Mouse (Mus musculus) CH12.LX (cell line): Measurements from ENCODE around the gene Ccdc134. TPM values are rescaled to one million over a fixed set of nuclear protein-coding genes. Genes with fewer than 3 reads are reported as not detected.

ENCODE experiments used
- DNase-seq: peaks from one replicate; pipeline ENCODE4 v3.0.0-alpha.2; 2013; ENCODE audit errors: extremely low read depth
- H3K27ac ChIP-seq: 2 replicates; pipeline ENCODE4 v1.5.1; 2012; ENCODE audit warnings: low read depth, mild to moderate bottlenecking, control low read depth, moderate library complexity; ENCODE audit not compliant: insufficient read depth
- H3K27me3 ChIP-seq: replicated peaks from 2 replicates; pipeline ENCODE3; 2012; ENCODE audit warnings: inconsistent platforms
- H3K36me3 ChIP-seq, 2 experiments: replicated peaks in 1 of 2; 2 replicates each; pipeline versions ENCODE3 to v1.6.1; 2012; ENCODE audit warnings: inconsistent platforms in 1 of 2, low read length in 1 of 2, mild to moderate bottlenecking in 1 of 2, mixed read lengths in 1 of 2, moderate library complexity in 1 of 2; ENCODE audit not compliant: control insufficient read depth in 1 of 2, insufficient read depth in 1 of 2
- H3K4me1 ChIP-seq, 2 experiments: 2 replicates each; pipeline ENCODE4 v1.6.1; 2012; ENCODE audit warnings: inconsistent platforms in 1 of 2, moderate library complexity in 1 of 2; ENCODE audit not compliant: insufficient read depth in 2 of 2, control insufficient read depth in 1 of 2
- H3K4me2 ChIP-seq: 2 replicates; pipeline ENCODE4 v1.6.1; 2012; ENCODE audit warnings: low read depth, mild to moderate bottlenecking, control low read depth; ENCODE audit not compliant: poor library complexity, insufficient read depth, severe bottlenecking
- H3K4me3 ChIP-seq, 3 experiments: fragments of 150-350 bp in 1 of 3; sonication (generic) in 1 of 3; replicated peaks in 1 of 3; 2 replicates each; pipeline versions ENCODE3 to v1.5.1; 2011 to 2012; ENCODE audit warnings: low read depth in 2 of 3, low read length in 2 of 3, mild to moderate bottlenecking in 2 of 3, moderate library complexity in 2 of 3, control low read depth in 1 of 3, improper control_type of control experiment in 1 of 3, inconsistent platforms in 1 of 3, mixed read lengths in 1 of 3; ENCODE audit not compliant: poor library complexity in 1 of 3
- H3K79me2 ChIP-seq: replicated peaks from 2 replicates; pipeline ENCODE4 v1.6.1; 2012; ENCODE audit warnings: mild to moderate bottlenecking, moderate library complexity; ENCODE audit not compliant: control insufficient read depth, poor library complexity, insufficient read depth, severe bottlenecking; ENCODE audit errors: extremely low read depth
- H3K9ac ChIP-seq: 2 replicates; pipeline ENCODE4 v1.6.1; 2012; ENCODE audit warnings: low read depth, mild to moderate bottlenecking, control low read depth, moderate library complexity; ENCODE audit not compliant: insufficient read depth
- H3K9me3 ChIP-seq: replicated peaks from 2 replicates; pipeline ENCODE3; 2012; ENCODE audit warnings: low read length, inconsistent platforms, mixed read lengths
- BHLHE40 ChIP-seq: IDR thresholded peaks from 2 replicates; pipeline ENCODE4 v1.6.1; 2011; ENCODE audit warnings: mild to moderate bottlenecking, low read depth, low read length, improper control_type of control experiment
- CHD1 ChIP-seq: IDR thresholded peaks from 2 replicates; pipeline ENCODE4 v1.6.1; 2012; ENCODE audit warnings: low read depth, low read length, improper control_type of control experiment, inconsistent platforms
- CHD2 ChIP-seq: IDR thresholded peaks from 2 replicates; pipeline ENCODE4 v1.6.1; 2011; ENCODE audit warnings: low read length, improper control_type of control experiment
- CTCF ChIP-seq, 2 experiments: IDR thresholded peaks in 1 of 2; conservative IDR thresholded peaks in 1 of 2; 2 replicates each; pipeline ENCODE4 v1.5.1; 2011 to 2012; ENCODE audit warnings: low read depth in 2 of 2, low read length in 2 of 2, improper control_type of control experiment in 1 of 2, inconsistent platforms in 1 of 2, mild to moderate bottlenecking in 1 of 2, moderate library complexity in 1 of 2
- E2F4 ChIP-seq: IDR thresholded peaks from 2 replicates; pipeline ENCODE4 v1.6.1; 2011; ENCODE audit warnings: low read depth, low read length, improper control_type of control experiment; ENCODE audit not compliant: insufficient replicate concordance
- ELF1 ChIP-seq: IDR thresholded peaks from 2 replicates; pipeline ENCODE4 v1.6.1; 2014; ENCODE audit warnings: low read depth, mild to moderate bottlenecking, inconsistent platforms, low read length, improper control_type of control experiment
- EP300 ChIP-seq: IDR thresholded peaks from 2 replicates; pipeline ENCODE4 v1.6.1; 2011; ENCODE audit warnings: low read length, improper control_type of control experiment
- ETS1 ChIP-seq: conservative IDR thresholded peaks from 2 replicates; pipeline ENCODE4 v1.6.1; 2012; ENCODE audit warnings: low read depth, mild to moderate bottlenecking, inconsistent platforms, low read length, improper control_type of control experiment, moderate library complexity
- GABPA ChIP-seq: IDR thresholded peaks from 2 replicates; pipeline ENCODE4 v1.6.1; 2012; ENCODE audit warnings: low read depth, low read length, improper control_type of control experiment, inconsistent platforms; ENCODE audit not compliant: insufficient replicate concordance
- HCFC1 ChIP-seq: IDR thresholded peaks from 2 replicates; pipeline ENCODE4 v1.6.1; 2012; ENCODE audit warnings: low read depth, mild to moderate bottlenecking, inconsistent platforms, low read length, improper control_type of control experiment
- IRF4 ChIP-seq: IDR thresholded peaks from 2 replicates; pipeline ENCODE4 v1.6.1; 2014; ENCODE audit warnings: low read depth, mild to moderate bottlenecking, inconsistent platforms, low read length, improper control_type of control experiment
- JUN ChIP-seq: IDR thresholded peaks from 2 replicates; pipeline ENCODE4 v1.6.1; 2011; ENCODE audit warnings: low read depth, mild to moderate bottlenecking, low read length, improper control_type of control experiment, moderate library complexity; ENCODE audit not compliant: insufficient read depth
- JUND ChIP-seq: conservative IDR thresholded peaks from 2 replicates; pipeline ENCODE4 v1.6.1; 2011; ENCODE audit warnings: low read depth, low read length, improper control_type of control experiment
- KAT2A ChIP-seq: IDR thresholded peaks from 2 replicates; pipeline ENCODE4 v1.6.1; 2012; ENCODE audit warnings: low read length, improper control_type of control experiment, inconsistent platforms; ENCODE audit not compliant: insufficient replicate concordance
- MAFK ChIP-seq: IDR thresholded peaks from 2 replicates; pipeline ENCODE4 v1.6.1; 2011; ENCODE audit warnings: low read length, improper control_type of control experiment; ENCODE audit not compliant: insufficient replicate concordance
- MAX ChIP-seq: IDR thresholded peaks from 2 replicates; pipeline ENCODE4 v1.6.1; 2011; ENCODE audit warnings: low read length, improper control_type of control experiment
- MAZ ChIP-seq: IDR thresholded peaks from 2 replicates; pipeline ENCODE4 v1.6.1; 2012; ENCODE audit warnings: low read depth, mild to moderate bottlenecking, inconsistent platforms, low read length, improper control_type of control experiment, moderate library complexity
- MEF2A ChIP-seq: IDR thresholded peaks from 2 replicates; pipeline ENCODE4 v1.6.1; 2014; ENCODE audit warnings: low read depth, mild to moderate bottlenecking, inconsistent platforms, low read length, improper control_type of control experiment, borderline replicate concordance
- MXI1 ChIP-seq: IDR thresholded peaks from 2 replicates; pipeline ENCODE4 v1.6.1; 2011; ENCODE audit warnings: mild to moderate bottlenecking, low read depth, low read length, improper control_type of control experiment
- MYC ChIP-seq: IDR thresholded peaks from 2 replicates; pipeline ENCODE4 v1.6.1; 2011; ENCODE audit warnings: low read depth, mild to moderate bottlenecking, improper control_type of control experiment, low read length
- NELFE ChIP-seq: IDR thresholded peaks from 2 replicates; pipeline ENCODE4 v1.6.1; 2011; ENCODE audit warnings: low read depth, low read length, improper control_type of control experiment
- NRF1 ChIP-seq: IDR thresholded peaks from 2 replicates; pipeline ENCODE4 v1.6.1; 2014; ENCODE audit warnings: low read depth, mild to moderate bottlenecking, inconsistent platforms, low read length, improper control_type of control experiment, moderate library complexity
- PAX5 ChIP-seq: IDR thresholded peaks from 2 replicates; pipeline ENCODE4 v1.6.1; 2012; ENCODE audit warnings: low read length, inconsistent platforms, mixed read lengths
- POLR2A ChIP-seq: IDR thresholded peaks from 2 replicates; pipeline ENCODE4 v1.6.1; 2011; ENCODE audit warnings: low read depth, mild to moderate bottlenecking, improper control_type of control experiment, low read length
- POLR2AphosphoS2 ChIP-seq: IDR thresholded peaks from 2 replicates; pipeline ENCODE4 v1.6.1; 2011; ENCODE audit warnings: low read depth, low read length, improper control_type of control experiment
- RAD21 ChIP-seq: IDR thresholded peaks from 2 replicates; pipeline ENCODE4 v1.6.1; 2011; ENCODE audit warnings: low read depth, mild to moderate bottlenecking, low read length, improper control_type of control experiment, moderate library complexity
- RCOR1 ChIP-seq: conservative IDR thresholded peaks from 2 replicates; pipeline ENCODE4 v1.6.1; 2012; ENCODE audit warnings: low read depth, mild to moderate bottlenecking, inconsistent platforms, low read length, improper control_type of control experiment
- SIN3A ChIP-seq: IDR thresholded peaks from 2 replicates; pipeline ENCODE4 v1.6.1; 2012; ENCODE audit warnings: low read length, improper control_type of control experiment, inconsistent platforms
- SMC3 ChIP-seq: IDR thresholded peaks from 2 replicates; pipeline ENCODE4 v1.6.1; 2011; ENCODE audit warnings: low read depth, low read length, improper control_type of control experiment
- TBP ChIP-seq: conservative IDR thresholded peaks from 2 replicates; pipeline ENCODE4 v1.6.1; 2011; ENCODE audit warnings: low read depth, low read length, improper control_type of control experiment
- TCF12 ChIP-seq: IDR thresholded peaks from 2 replicates; pipeline ENCODE4 v1.6.1; 2014; ENCODE audit warnings: low read depth, mild to moderate bottlenecking, inconsistent platforms, low read length, improper control_type of control experiment
- UBTF ChIP-seq: IDR thresholded peaks from 2 replicates; pipeline ENCODE4 v1.6.1; 2012; ENCODE audit warnings: low read depth, mild to moderate bottlenecking, inconsistent platforms, low read length, improper control_type of control experiment, moderate library complexity
- USF1 ChIP-seq: IDR thresholded peaks from 2 replicates; pipeline ENCODE4 v1.6.1; 2014; ENCODE audit warnings: low read depth, mild to moderate bottlenecking, inconsistent platforms, low read length, improper control_type of control experiment
- USF2 ChIP-seq: conservative IDR thresholded peaks from 2 replicates; pipeline ENCODE4 v1.6.1; 2011; ENCODE audit warnings: low read depth, low read length, improper control_type of control experiment
- ZKSCAN1 ChIP-seq: IDR thresholded peaks from 2 replicates; pipeline ENCODE4 v1.6.1; 2012; ENCODE audit warnings: low read depth, inconsistent platforms, low read length, improper control_type of control experiment, borderline replicate concordance
- ZMIZ1 ChIP-seq: IDR thresholded peaks from 2 replicates; pipeline ENCODE4 v1.6.1; 2012; ENCODE audit warnings: low read depth, mild to moderate bottlenecking, inconsistent platforms, low read length, improper control_type of control experiment
- ZNF384 ChIP-seq: IDR thresholded peaks from 2 replicates; pipeline ENCODE4 v1.6.1; 2012; ENCODE audit warnings: low read depth, low read length, improper control_type of control experiment, inconsistent platforms
- dilution Hi-C: fragments of 300-500 bp; cut with MboI; formaldehyde crosslinking; loops from 2 replicates; pipeline ENCODE4 v1.14.3; 2020; ENCODE audit warnings: low sequenced_read_pairs; ENCODE audit not compliant: extremely low pct_unique_long_range_greater_than_20kb, extremely low pct_ligation_motif_present
- in situ Hi-C: fragments of 300-500 bp; cut with MboI; formaldehyde crosslinking; loops from 3 replicates; pipeline ENCODE4 v1.14.3; 2019; ENCODE audit warnings: low sequenced_read_pairs, low pct_ligation_motif_present, low pct_unique_long_range_greater_than_20kb, mixed read lengths
- polyA plus RNA-seq: library from polyadenylated mRNA; unstranded; fragments of >175 nt; gene quantifications from 2 replicates; pipeline ENCODE4 v1.2.1, GENCODE M21; 2012; ENCODE audit warnings: low read depth; ENCODE audit not compliant: insufficient read length
- total RNA-seq, 2 experiments: library from RNA; depleted of rRNA; stranded (reverse); fragments of 300-350 nt in 1 of 2; fragments of >200 nt in 1 of 2; gene quantifications; 2 replicates each; pipeline ENCODE4 v1.2.3; 2012 to 2014

Gene Ccdc134
- 37.1 and 48.8 TPM in 2 replicates for total RNA-seq (2012; rRNA removed)
- total RNA-seq (2014; rRNA removed) = 35.1 and 35.7 TPM in 2 replicates
- polyA plus RNA-seq = 42.9 and 43.6 TPM in 2 replicates

DNA sequence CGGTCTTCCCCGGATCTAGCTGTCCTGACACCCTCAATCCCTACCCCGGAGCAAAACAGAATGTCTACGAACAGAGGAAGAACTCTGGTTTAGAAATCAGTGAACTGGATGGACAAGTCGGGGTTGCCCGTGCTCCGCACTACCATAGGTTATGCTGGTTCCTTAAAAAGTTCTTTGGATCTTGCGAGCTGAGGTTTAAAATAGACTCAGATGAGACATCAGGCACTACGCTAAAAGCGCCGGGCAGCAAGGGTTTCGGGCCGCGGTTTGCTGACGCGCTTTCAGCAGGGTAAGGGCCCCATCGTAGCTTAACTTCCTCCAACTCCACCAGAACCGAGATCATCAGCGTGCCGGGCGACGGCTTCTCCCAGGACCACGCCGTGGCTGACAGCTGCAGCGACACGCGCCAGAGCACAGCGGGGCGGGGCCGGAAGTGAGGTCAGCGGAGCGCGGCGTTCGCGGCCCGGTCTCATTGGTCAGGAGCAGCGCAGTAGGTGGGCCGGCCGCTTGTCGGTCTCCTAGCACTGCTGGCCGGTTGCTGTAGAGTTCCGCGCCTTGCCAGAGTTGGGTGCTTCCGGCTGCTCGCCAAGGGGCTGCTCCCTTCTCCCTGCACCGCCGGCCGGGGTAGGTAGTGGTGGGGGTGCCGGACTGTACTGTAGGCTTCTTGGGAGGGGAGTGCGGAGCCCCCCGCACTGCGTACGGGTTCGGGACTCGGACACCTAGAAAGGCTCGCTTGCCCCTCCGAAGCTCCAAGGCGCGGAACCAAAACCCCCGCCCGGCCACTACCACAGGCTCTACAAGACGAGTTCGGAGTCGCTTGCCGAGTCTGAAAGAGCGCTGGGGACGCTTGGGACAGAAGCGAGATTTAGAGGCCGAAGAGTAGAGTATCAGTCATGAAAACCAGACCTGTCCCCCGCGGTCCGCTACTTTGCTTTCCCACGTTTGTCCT, at the start of gene Ccdc134:
TSS of gene Ccdc134 (plus strand) at position 497 of the 949 bp plus-strand sequence.
- H3K36me3 ChIP-seq = peaks cover 20 to 27% of the 10 kb centered on the region in 2 experiments
- peak within 1 kb of the TSS; percentile 77 to 95 (median 94) for H3K4me3 ChIP-seq
- no peaks in the 10 kb centered on the region for H3K27me3 ChIP-seq
- peaks cover 18 to 41% of the 10 kb centered on the region in 2 experiments for H3K4me1 ChIP-seq
- peaks cover 29% of the 10 kb centered on the region for H3K79me2 ChIP-seq
- peak within 1 kb of the TSS; percentile 71 for H3K27ac ChIP-seq
- peak; percentile 97 for DNase-seq
- H3K9ac ChIP-seq = peak within 1 kb of the TSS; percentile 91
- dilution Hi-C loops = no loop called here
- in situ Hi-C loops = no loop called here
- no peaks in the 10 kb centered on the region for H3K9me3 ChIP-seq
- peak within 1 kb of the TSS; percentile 87 for H3K4me2 ChIP-seq
- TF ChIP-seq POLR2AphosphoS2 (peak; percentile 50; the same call in 1 of the 2 replicates), NRF1 (peak; percentile 60), ZMIZ1 (peak; percentile 81; the same call in 1 of the 2 replicates), GABPA (no peak), JUN (no peak), ZNF384 (no peak), TBP (peak; percentile 77), HCFC1 (peak; percentile 76), IRF4 (peak; percentile 63; the same call in 1 of the 2 replicates), ZKSCAN1 (no peak), MAFK (no peak), PAX5 (no peak), NELFE (peak; percentile 88), MYC (peak; percentile 88; the same call in 1 of the 2 replicates), USF1 (no peak), SMC3 (no peak), RAD21 (no peak), E2F4 (no peak), KAT2A (0 out of 2 replicates have a peak, but pooled peaks have one; percentile 60), EP300 (no peak), MAX (peak; percentile 95), CHD2 (no peak; the same call in 1 of the 2 replicates), RCOR1 (no peak), CTCF (conservative IDR thresholded peaks at IDR 0.05 in 1 of 2, IDR thresholded peaks at IDR 0.05 in 1 of 2; ENCODE audit: low read depth in 2 of 2, low read length in 2 of 2) (no peak), BHLHE40 (peak; percentile 89), CHD1 (no peak), MAZ (peak; percentile 88), SIN3A (peak; percentile 95), ETS1 (peak; percentile 85), ELF1 (peak; percentile 80), MEF2A (peak; percentile 73), TCF12 (peak; percentile 88), JUND (no peak), UBTF (peak; percentile 84; the same call in 1 of the 2 replicates), MXI1 (peak; percentile 99), POLR2A (peak; percentile 93), USF2 (no peak)
